Mouse (Mus musculus): ENCODE measurements around the gene Cdk8. TPM values are rescaled to one million over a fixed set of nuclear protein-coding genes. Genes with fewer than 3 reads are reported as not detected.

Cdk8 gene
- polyA plus RNA-seq, 1 experiment, result 31.7 TPM

DNA sequence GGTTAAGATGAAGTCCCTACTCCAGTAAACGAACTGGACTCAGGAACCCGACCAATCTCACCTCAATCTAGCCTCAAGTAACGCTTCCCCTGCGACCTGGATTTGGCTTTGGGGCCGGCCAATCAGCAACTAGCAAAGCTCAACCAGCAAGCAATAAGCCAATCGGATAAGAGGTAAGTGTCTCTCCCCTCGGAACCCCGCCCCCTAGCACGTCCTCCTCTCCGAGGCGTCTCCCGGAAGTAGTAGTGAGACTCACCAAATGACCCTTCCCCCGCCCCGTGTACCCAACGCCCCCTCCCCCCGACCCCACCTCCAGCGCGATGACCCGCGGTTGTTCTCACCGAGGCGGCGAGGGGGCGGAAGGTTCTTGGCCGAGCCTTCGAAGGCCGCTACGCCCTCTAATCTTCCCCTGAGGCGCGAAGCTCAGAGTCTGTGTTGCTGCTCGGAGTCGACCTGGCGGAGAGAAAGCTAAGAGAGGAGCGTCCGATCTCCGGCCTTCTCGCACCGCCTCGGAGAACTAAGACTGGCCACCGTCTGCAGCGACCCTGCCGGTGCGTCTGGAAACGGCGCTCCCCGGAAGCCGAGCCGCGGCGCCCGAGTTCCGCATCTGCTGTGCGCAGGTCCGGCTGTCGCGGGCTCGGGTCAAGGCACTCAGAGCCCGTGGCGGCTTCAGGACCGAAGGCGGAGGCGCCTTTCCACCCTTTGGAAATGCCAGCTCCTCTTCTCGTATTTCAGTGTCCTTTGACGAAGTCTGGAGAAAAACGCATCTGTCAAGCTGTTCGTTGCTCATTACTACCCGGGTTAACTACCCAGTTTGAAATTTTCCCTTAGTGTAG, 9.9 kb upstream of the Cdk8 start, which contains the start of gene Rnf6:
Rnf6 (minus strand) TSS at position 677 of the 836 bp plus-strand sequence.
- WGBS, result under 1% methylated on average over 63 of the region's 67 CpGs
- peaks cover 19% of the 10 kb centered on the region for H3K36me3 ChIP-seq (ENCODE audit: control insufficient read depth, insufficient read depth, low read length)
- TF ChIP-seq CTCF (IDR thresholded peaks at IDR 0.05; ENCODE audit: extremely low read depth, insufficient read length, insufficient replicate concordance, low read depth, low read length) (no peak), POLR2A (IDR thresholded peaks at IDR 0.05; ENCODE audit: low read depth, low read length) (peak; percentile 62)
- H3K27me3 ChIP-seq (ENCODE audit: control insufficient read depth, insufficient read depth, low read length), result no peaks in the 10 kb centered on the region
- peak within 1 kb of the TSS; percentile 72 for H3K4me3 ChIP-seq (ENCODE audit: low read depth, low read length)
- peak within 1 kb of the TSS; percentile 98 for H3K27ac ChIP-seq (ENCODE audit: insufficient read depth, low read depth, low read length)
- peaks cover 3% of the 10 kb centered on the region; the same call in 1 of the 2 replicates for H3K4me1 ChIP-seq (ENCODE audit: control insufficient read depth, insufficient read depth, insufficient read length, low read length)

DNA sequence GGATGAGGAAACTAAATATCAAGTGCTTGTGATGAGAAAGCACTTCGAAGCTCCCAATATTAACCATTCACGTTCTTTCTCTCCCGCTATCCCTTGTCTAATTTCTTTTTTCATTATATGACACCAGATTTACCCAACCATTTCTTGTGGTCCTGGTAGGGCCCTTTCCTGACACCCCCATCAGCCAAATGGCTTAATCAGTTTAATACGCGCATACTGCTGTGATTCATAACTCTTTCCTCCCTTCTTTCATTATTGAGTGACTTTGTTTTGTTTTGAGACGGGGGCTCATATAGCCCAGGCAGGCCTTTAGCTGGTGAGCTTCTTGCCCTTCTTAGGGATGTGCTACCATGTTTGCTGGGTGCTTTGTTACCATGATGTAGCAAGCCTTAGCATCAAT, 9.3 kb upstream of the Cdk8 start:
- Histone ChIP-seq H3K27me3 (ENCODE audit: control insufficient read depth, insufficient read depth, low read length) (no peaks in the 10 kb centered on the region), H3K4me1 (ENCODE audit: control insufficient read depth, insufficient read depth, insufficient read length, low read length) (peaks cover 3% of the 10 kb centered on the region; the same call in 1 of the 2 replicates), H3K4me3 (ENCODE audit: low read depth, low read length) (peak overlapping the region; percentile 72; the same call in 1 of the 2 replicates), H3K36me3 (ENCODE audit: control insufficient read depth, insufficient read depth, low read length) (peaks cover 17% of the 10 kb centered on the region), H3K27ac (ENCODE audit: insufficient read depth, low read depth, low read length) (peak overlapping the region; percentile 98)
- no peak for TF ChIP-seq POLR2A (IDR thresholded peaks at IDR 0.05; ENCODE audit: low read depth, low read length)
- no peak for TF ChIP-seq CTCF (IDR thresholded peaks at IDR 0.05; ENCODE audit: extremely low read depth, insufficient read length, insufficient replicate concordance, low read depth, low read length)
- WGBS, result 30% methylated on average over 6 of the region's 6 CpGs

DNA sequence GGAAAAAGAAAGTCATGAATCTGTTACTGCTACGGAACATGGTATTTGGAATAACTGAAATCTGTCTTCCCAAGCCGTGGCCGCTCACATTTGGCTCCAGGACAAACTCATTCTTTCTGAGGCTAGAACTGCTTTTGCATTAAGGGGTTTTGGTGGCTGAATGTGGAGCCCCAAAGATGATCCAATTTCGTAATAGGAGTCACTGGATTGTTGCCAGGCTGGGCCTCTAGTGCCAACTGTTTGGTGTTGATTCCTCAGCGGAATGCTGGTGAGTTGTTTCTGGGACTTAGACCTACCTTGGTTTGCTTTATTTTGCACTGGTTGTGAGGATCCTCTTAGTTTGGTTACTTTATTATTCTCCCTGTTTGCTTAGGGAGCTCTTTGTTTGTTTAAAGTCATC, 7.2 kb upstream of the Cdk8 start:
- TF ChIP-seq POLR2A (IDR thresholded peaks at IDR 0.05; ENCODE audit: low read depth, low read length) (no peak), CTCF (IDR thresholded peaks at IDR 0.05; ENCODE audit: extremely low read depth, insufficient read length, insufficient replicate concordance, low read depth, low read length) (no peak)
- peaks cover 2% of the 10 kb centered on the region; the same call in 1 of the 2 replicates for H3K36me3 ChIP-seq (ENCODE audit: control insufficient read depth, insufficient read depth, low read length)
- H3K4me1 ChIP-seq (ENCODE audit: control insufficient read depth, insufficient read depth, insufficient read length, low read length), result peaks cover 3% of the 10 kb centered on the region; the same call in 1 of the 2 replicates
- H3K27me3 ChIP-seq (ENCODE audit: control insufficient read depth, insufficient read depth, low read length), result no peaks in the 10 kb centered on the region
- 0 out of 2 replicates have a peak overlapping the region, but pooled peaks have one; percentile 3 for H3K27ac ChIP-seq (ENCODE audit: insufficient read depth, low read depth, low read length)
- H3K4me3 ChIP-seq (ENCODE audit: low read depth, low read length), result no peak overlapping the region
- 62% methylated on average over 5 of the region's 5 CpGs for WGBS

DNA sequence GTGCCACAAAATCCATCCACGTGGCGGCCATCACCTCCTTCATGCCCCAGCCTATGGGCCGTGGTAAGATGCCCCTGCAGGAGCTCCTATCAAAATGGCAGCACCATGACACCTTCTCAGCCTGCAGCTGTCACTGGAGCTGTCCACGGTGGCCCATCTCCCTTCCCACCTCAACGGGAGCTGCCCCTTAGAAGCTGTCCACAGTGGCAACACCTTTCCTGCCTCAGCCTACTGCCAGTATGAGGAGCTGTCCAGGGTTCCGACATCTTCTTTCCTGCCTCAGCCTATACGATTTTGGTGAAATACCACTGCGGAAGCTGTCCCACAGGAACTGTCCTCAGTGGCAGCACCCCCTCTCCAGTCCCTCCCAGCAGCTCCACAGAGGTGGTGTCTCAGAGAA, 3.5 kb upstream of the Cdk8 start:
- H3K4me1 ChIP-seq (ENCODE audit: control insufficient read depth, insufficient read depth, insufficient read length, low read length), result no peaks in the 10 kb centered on the region
- WGBS, result 90% methylated on average over 8 of the region's 8 CpGs
- no peak overlapping the region for H3K4me3 ChIP-seq (ENCODE audit: low read depth, low read length)
- TF ChIP-seq CTCF (IDR thresholded peaks at IDR 0.05; ENCODE audit: extremely low read depth, insufficient read length, insufficient replicate concordance, low read depth, low read length), result no peak
- TF ChIP-seq POLR2A (IDR thresholded peaks at IDR 0.05; ENCODE audit: low read depth, low read length), result no peak
- no peaks in the 10 kb centered on the region for H3K36me3 ChIP-seq (ENCODE audit: control insufficient read depth, insufficient read depth, low read length)
- no peaks in the 10 kb centered on the region for H3K27me3 ChIP-seq (ENCODE audit: control insufficient read depth, insufficient read depth, low read length)
- H3K27ac ChIP-seq (ENCODE audit: insufficient read depth, low read depth, low read length), result no peak overlapping the region

DNA sequence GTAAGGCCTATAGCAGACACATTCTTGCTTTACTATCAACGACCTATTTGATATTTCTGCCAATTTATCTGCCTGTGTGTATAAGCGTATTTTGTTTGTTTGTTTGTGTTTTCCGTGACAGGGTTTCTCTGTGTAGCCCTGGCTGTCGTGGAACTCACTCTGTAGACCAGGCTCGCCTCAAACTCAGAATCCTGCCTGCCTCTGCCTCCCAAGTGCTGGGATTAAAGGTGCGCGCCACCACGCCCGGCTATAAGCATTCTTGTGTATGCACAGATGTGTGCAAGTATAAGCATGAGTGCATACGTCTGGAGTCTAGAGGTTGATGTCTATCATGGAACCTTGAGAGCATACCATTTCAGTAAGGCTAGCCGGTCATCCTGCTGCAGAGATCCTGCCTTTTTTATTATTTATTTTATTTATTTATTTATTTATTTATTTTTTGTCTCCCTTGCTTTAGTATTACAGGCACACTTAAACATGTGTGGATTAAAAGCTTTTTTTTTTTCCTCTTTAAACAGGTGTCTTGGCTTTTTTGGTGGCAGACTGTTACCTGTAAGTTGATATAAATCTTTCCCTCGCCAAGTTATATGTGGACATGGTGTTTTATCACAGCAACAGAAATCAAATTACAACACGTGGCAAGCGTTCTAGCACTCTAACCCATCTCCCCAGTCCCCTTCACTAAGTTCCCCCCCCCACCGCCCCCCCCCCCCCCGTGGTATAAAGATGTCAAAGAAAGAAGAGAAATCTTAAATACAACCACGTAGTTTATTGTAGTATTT, 970 bp upstream of the Cdk8 start:
- Histone ChIP-seq H3K36me3 (ENCODE audit: control insufficient read depth, insufficient read depth, low read length) (no peaks in the 10 kb centered on the region), H3K4me1 (ENCODE audit: control insufficient read depth, insufficient read depth, insufficient read length, low read length) (no peaks in the 10 kb centered on the region; the same call in 1 of the 2 replicates), H3K27me3 (ENCODE audit: control insufficient read depth, insufficient read depth, low read length) (no peaks in the 10 kb centered on the region), H3K27ac (ENCODE audit: insufficient read depth, low read depth, low read length) (no peak overlapping the region), H3K4me3 (ENCODE audit: low read depth, low read length) (no peak overlapping the region; the same call in 1 of the 2 replicates)
- TF ChIP-seq POLR2A (IDR thresholded peaks at IDR 0.05; ENCODE audit: low read depth, low read length), result no peak
- TF ChIP-seq CTCF (IDR thresholded peaks at IDR 0.05; ENCODE audit: extremely low read depth, insufficient read length, insufficient replicate concordance, low read depth, low read length), result no peak
- WGBS, result 52% methylated on average over 17 of the region's 17 CpGs

DNA sequence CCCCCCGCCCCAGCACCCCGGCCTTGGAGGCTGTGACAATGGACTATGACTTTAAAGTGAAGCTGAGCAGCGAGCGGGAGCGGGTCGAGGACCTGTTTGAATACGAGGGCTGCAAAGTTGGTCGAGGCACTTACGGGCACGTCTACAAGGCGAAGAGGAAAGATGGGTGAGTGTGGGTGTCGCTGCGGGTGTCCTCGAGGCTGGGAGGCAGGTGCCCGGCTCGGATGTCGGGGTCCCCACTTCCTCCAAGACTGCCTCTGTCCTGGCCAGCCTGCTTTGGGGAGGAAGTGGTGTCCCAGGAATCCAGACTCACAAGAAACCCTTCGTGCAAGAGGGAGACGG, 596 bp downstream of the Cdk8 start:
- Histone ChIP-seq H3K36me3 (ENCODE audit: control insufficient read depth, insufficient read depth, low read length) (peaks cover 2% of the 10 kb centered on the region; the same call in 1 of the 2 replicates), H3K27ac (ENCODE audit: insufficient read depth, low read depth, low read length) (peak overlapping the region; percentile 96), H3K4me1 (ENCODE audit: control insufficient read depth, insufficient read depth, insufficient read length, low read length) (no peaks in the 10 kb centered on the region; the same call in 1 of the 2 replicates), H3K4me3 (ENCODE audit: low read depth, low read length) (peak overlapping the region; percentile 97), H3K27me3 (ENCODE audit: control insufficient read depth, insufficient read depth, low read length) (no peaks in the 10 kb centered on the region)
- WGBS, result under 1% methylated on average over 19 of the region's 19 CpGs
- TF ChIP-seq CTCF (IDR thresholded peaks at IDR 0.05; ENCODE audit: extremely low read depth, insufficient read length, insufficient replicate concordance, low read depth, low read length), result no peak
- TF ChIP-seq POLR2A (IDR thresholded peaks at IDR 0.05; ENCODE audit: low read depth, low read length), result no peak
